Mouse (Mus musculus): ENCODE data around the gene Dhrs1.

GRCm38 (mm10) chr14:55768555-55768954 is 23.1 kb upstream of the Dhrs1 start:
- TF ChIP-seq POLR2A (IDR thresholded peaks at IDR 0.05; ENCODE audit: insufficient read length, low read depth) (no peak), MYOD1 (IDR thresholded peaks at IDR 0.05; ENCODE audit: control insufficient read depth in 1 of 3, insufficient read length in 2 of 3, low read depth in 2 of 3) (no peak), POLR2AphosphoS2 (IDR thresholded peaks at IDR 0.05; ENCODE audit: insufficient read length, low read depth) (no peak), TCF12 (IDR thresholded peaks at IDR 0.05; ENCODE audit: insufficient read depth, poor library complexity, severe bottlenecking) (no peak), TCF3 (IDR thresholded peaks at IDR 0.05; ENCODE audit: insufficient read length, low read depth) (no peak)

Data from myocyte (in vitro differentiated cells).